16 mouse cellular contexts compared by ENCODE assay signal in the genomic region with DNA sequence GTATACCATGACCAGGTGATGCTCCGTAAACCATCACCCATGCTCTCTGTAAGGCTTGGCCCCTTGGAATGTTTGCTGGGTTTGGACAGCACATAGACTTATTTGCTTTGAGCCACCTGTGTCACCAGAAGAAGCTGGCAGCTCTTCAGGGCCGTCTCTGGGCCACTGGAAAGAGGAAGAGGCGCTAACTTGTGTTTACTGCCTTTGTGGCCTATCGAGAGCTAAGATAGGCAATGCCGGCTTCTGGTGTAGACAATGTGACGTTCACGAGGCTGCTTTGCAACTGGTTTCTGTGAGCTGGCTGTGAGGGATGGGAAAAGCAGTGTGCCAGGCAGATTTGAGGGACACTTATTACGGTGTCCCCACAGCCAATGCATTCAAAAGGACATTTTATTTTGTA.
DNase-seq lines count a peak whose midpoint lies in the region; ATAC-seq and TF ChIP-seq lines count a peak whose summit lies in the region.
"Had no signal": no experiment of that assay in that cellular context is flagged by ENCODE, and none has a peak within 500 bp of the region (broad histone marks: within the 10 kb centered on the region; RNA-seq: fewer than 3 reads in every experiment).

No protein-coding gene starts in this region.

- H3K9me3 ChIP-seq in heart, embryonic 10.5 days: no peaks in the 10 kb centered on the region
- H3K9me3 ChIP-seq in midbrain, embryonic 15.5 days: no peaks in the 10 kb centered on the region
- H3K9me3 ChIP-seq: embryonic facial prominence, embryonic 10.5 days; hindbrain, embryonic 13.5 days; liver, embryonic 15.5 days had no signal

- WGBS in heart, embryonic 10.5 days: 55% methylated on average over 8 of the region's 8 CpGs
- WGBS in spleen, adult 2 months: 23% methylated on average over 8 of the region's 8 CpGs
- 75% methylated on average over 8 of the region's 8 CpGs for WGBS in midbrain, embryonic 15.5 days

- H3K27ac ChIP-seq in heart, embryonic 10.5 days: peak overlapping the region; percentile 69; the same call in 1 of the 2 replicates
- peak overlapping the region; percentile 71 for H3K27ac ChIP-seq in spleen, adult 2 months (ENCODE audit: insufficient read depth, low read length)
- H3K27ac ChIP-seq in midbrain, embryonic 15.5 days: no peak overlapping the region
- H3K27ac ChIP-seq: embryonic facial prominence, embryonic 10.5 days; hindbrain, embryonic 13.5 days; liver, embryonic 15.5 days had no signal

- no peak overlapping the region for H3K4me3 ChIP-seq in heart, embryonic 10.5 days
- no peak overlapping the region for H3K4me3 ChIP-seq in spleen, adult 2 months (ENCODE audit: extremely low read depth, insufficient read depth, insufficient read length)
- H3K4me3 ChIP-seq in midbrain, embryonic 15.5 days: no peak overlapping the region
- H3K4me3 ChIP-seq: embryonic facial prominence, embryonic 10.5 days; hindbrain, embryonic 13.5 days; liver, embryonic 15.5 days had no signal

- no peak overlapping the region for H3K4me2 ChIP-seq in midbrain, embryonic 15.5 days
- H3K4me2 ChIP-seq: hindbrain, embryonic 13.5 days; liver, embryonic 15.5 days had no signal

- DNase-seq in heart, embryonic 10.5 days (ENCODE audit: low spot score): no peak
- DNase-seq in heart, postnatal 10 days: no peak
- peak in 1 of 2 experiments; percentile 67 for DNase-seq in spleen, adult 2 months (ENCODE audit: low read depth in 1 of 2, low spot score in 2 of 2)
- no peak for DNase-seq in spleen, postnatal 14 days (ENCODE audit: low spot score in 2 of 2)
- DNase-seq in brain, adult 2 months (ENCODE audit: low read depth, low spot score): peak; percentile 51
- no peak for DNase-seq in retina, embryonic 14.5 days (ENCODE audit: low spot score)
- DNase-seq: adrenal gland, postnatal 10 days; heart, adult 18-20 months; kidney, postnatal 14 days; layer of hippocampus, postnatal 36 days had no signal

- H3K9ac ChIP-seq in midbrain, embryonic 15.5 days: no peak overlapping the region
- H3K9ac ChIP-seq: hindbrain, embryonic 13.5 days; liver, embryonic 15.5 days had no signal

- no peak for TF ChIP-seq POLR2A in spleen, adult 2 months (IDR thresholded peaks at IDR 0.05; ENCODE audit: low read depth, low read length)

- intact Hi-C loops in heart, postnatal 10 days (cut with DNase I): no loop called here

- H3K4me1 ChIP-seq in heart, embryonic 10.5 days: peaks cover 24% of the 10 kb centered on the region
- H3K4me1 ChIP-seq in spleen, adult 2 months (ENCODE audit: control insufficient read depth, insufficient read depth, insufficient read length): peaks cover 4% of the 10 kb centered on the region; the same call in 1 of the 2 replicates
- H3K4me1 ChIP-seq in midbrain, embryonic 15.5 days: no peaks in the 10 kb centered on the region
- H3K4me1 ChIP-seq: liver, embryonic 15.5 days had no signal

- ATAC-seq in neutrophil, adult 5-6 weeks (ENCODE audit: extremely low read depth, insufficient number of reproducible peaks, low FRiP score, poor library complexity, severe bottlenecking): peak; percentile 72
- no peak for ATAC-seq in midbrain, embryonic 15.5 days (replicated peaks)
- ATAC-seq: intestine, postnatal 0 days had no signal

- TF ChIP-seq CTCF in spleen, adult 2 months (IDR thresholded peaks at IDR 0.05; ENCODE audit: extremely low read depth, insufficient read depth, insufficient read length, insufficient replicate concordance): no peak

- H3K36me3 ChIP-seq in heart, embryonic 10.5 days: no peaks in the 10 kb centered on the region
- H3K36me3 ChIP-seq in spleen, adult 2 months (ENCODE audit: control insufficient read depth, insufficient read depth, low read length): no peaks in the 10 kb centered on the region
- no peaks in the 10 kb centered on the region for H3K36me3 ChIP-seq in midbrain, embryonic 15.5 days (replicated peaks)
- H3K36me3 ChIP-seq: embryonic facial prominence, embryonic 10.5 days; hindbrain, embryonic 13.5 days; liver, embryonic 15.5 days had no signal

- no peaks in the 10 kb centered on the region for H3K27me3 ChIP-seq in heart, embryonic 10.5 days (ENCODE audit: insufficient read depth, poor library complexity, severe bottlenecking)
- H3K27me3 ChIP-seq in spleen, adult 2 months (ENCODE audit: control insufficient read depth, insufficient read depth, low read length): no peaks in the 10 kb centered on the region
- H3K27me3 ChIP-seq in midbrain, embryonic 15.5 days (replicated peaks): no peaks in the 10 kb centered on the region
- H3K27me3 ChIP-seq: hindbrain, embryonic 13.5 days; liver, embryonic 15.5 days had no signal
